Mouse (Mus musculus): ENCODE results near the gene Mpo. TPM values are rescaled to one million over a fixed set of nuclear protein-coding genes. Genes with fewer than 3 reads are reported as not detected.

The Mpo gene
- polyA plus RNA-seq, 1 experiment = not detected

DNA sequence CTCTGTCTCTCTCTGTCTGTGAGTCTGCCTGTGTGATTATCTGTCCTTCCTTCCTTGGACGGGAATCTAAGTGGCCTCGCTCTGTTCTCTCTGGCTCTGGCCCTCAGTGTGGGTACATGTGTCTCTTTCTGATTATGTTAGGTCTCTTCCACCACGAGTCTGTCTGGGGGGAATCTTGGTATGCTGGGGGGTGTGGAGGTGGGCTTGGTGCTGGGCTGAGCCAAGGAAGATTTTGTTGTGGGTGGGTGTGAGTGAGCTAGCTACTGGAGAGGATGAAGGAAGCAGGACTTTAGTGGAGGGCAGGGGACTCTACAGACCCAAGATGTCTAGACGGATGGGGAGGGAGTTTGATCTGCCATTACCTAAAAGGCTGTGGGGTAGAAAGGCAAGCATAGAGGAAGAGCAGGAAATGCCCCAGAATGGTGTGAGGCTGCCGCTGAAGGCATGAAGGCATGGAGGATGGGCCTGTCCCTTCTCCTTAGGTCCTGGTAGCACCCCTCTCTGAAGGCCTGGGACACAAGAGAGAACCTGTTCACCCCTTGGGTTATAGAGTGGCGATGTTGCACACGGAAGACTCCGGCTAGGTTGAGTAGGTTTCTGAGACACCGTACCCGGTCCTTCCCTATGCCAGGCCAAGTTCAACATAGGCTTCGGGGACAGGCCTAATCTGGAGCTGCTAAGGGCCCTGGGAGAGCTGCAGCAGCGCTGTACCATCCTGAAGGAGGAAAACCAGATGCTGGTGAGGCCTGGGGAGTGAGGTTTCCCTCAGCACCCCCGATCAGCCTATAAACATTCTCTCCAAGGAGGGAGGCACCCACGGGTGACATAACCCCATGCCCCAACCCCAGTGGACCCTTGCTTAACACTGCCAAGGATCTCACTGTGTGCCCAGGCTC lies 31.3 kb upstream of the Mpo start:
- peak overlapping the region; percentile 90 for H3K27ac ChIP-seq (ENCODE audit: insufficient read depth, low read depth, low read length)
- H3K4me1 ChIP-seq (ENCODE audit: control insufficient read depth, insufficient read depth, low read length) = peaks cover 21% of the 10 kb centered on the region
- TF ChIP-seq CTCF (IDR thresholded peaks at IDR 0.05; ENCODE audit: insufficient read depth, low read depth, low read length) = no peak
- no peak for TF ChIP-seq POLR2A (IDR thresholded peaks at IDR 0.05; ENCODE audit: insufficient read depth, low read depth, low read length)
- WGBS = 36% methylated on average over 14 of the region's 14 CpGs
- peak overlapping the region; percentile 63 for H3K4me3 ChIP-seq (ENCODE audit: insufficient read depth, low read depth, low read length)

GRCm38 (mm10) chr11:87762702-87763385 lies 30.5 kb upstream of the Mpo start:
- H3K27ac ChIP-seq (ENCODE audit: insufficient read depth, low read depth, low read length) = peak overlapping the region; percentile 90
- peak overlapping the region; percentile 63 for H3K4me3 ChIP-seq (ENCODE audit: insufficient read depth, low read depth, low read length)
- 19% methylated on average over 12 of the region's 12 CpGs for WGBS
- peaks cover 21% of the 10 kb centered on the region for H3K4me1 ChIP-seq (ENCODE audit: control insufficient read depth, insufficient read depth, low read length)
- no peak for TF ChIP-seq CTCF (IDR thresholded peaks at IDR 0.05; ENCODE audit: insufficient read depth, low read depth, low read length)
- TF ChIP-seq POLR2A (IDR thresholded peaks at IDR 0.05; ENCODE audit: insufficient read depth, low read depth, low read length) = no peak

- Histone ChIP-seq H3K4me1 (ENCODE audit: control insufficient read depth, insufficient read depth, low read length) (peaks cover 21% of the 10 kb centered on the region), H3K4me3 (ENCODE audit: insufficient read depth, low read depth, low read length) (peak overlapping the region; percentile 63), H3K27ac (ENCODE audit: insufficient read depth, low read depth, low read length) (peak overlapping the region; percentile 90)
- WGBS = under 1% methylated on average over 17 of the region's 17 CpGs
- TF ChIP-seq POLR2A (IDR thresholded peaks at IDR 0.05; ENCODE audit: insufficient read depth, low read depth, low read length) (0 out of 2 replicates have a peak, but pooled peaks have one; percentile 17), CTCF (IDR thresholded peaks at IDR 0.05; ENCODE audit: insufficient read depth, low read depth, low read length) (peak; percentile 14; the same call in 1 of the 2 replicates)
These were observed 29.8 kb upstream of the Mpo start for GRCm38 (mm10) chr11:87763511-87763987.

- H3K4me1 ChIP-seq (ENCODE audit: control insufficient read depth, insufficient read depth, low read length) = peaks cover 21% of the 10 kb centered on the region
- under 1% methylated on average over 65 of the region's 65 CpGs for WGBS
- TF ChIP-seq CTCF (IDR thresholded peaks at IDR 0.05; ENCODE audit: insufficient read depth, low read depth, low read length) = no peak
- TF ChIP-seq POLR2A (IDR thresholded peaks at IDR 0.05; ENCODE audit: insufficient read depth, low read depth, low read length) = peak; percentile 29; the same call in 1 of the 2 replicates
These were observed 29.1 kb upstream of the Mpo start for GRCm38 (mm10) chr11:87763988-87764876.

DNA sequence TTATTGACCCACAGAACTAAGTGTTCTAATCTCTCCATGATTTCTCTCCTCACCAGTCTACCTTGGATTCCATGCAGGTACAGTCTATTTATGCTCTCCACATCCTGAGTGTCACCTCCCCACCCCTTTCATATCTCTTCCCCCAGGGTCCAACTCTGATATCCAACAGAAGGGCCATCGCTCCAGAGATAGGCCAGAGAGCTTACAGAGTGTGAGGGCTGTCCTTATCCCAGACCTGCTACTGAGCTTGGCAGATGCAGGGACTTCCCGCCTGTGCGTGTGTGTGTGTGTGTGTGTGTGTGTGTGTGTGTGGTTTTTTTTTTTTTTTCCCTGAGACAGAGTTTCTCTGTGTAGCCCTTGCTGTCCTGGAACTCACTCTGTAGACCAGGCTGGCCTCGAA lies 24.6 kb upstream of the Mpo start:
- 85% methylated on average over 4 of the region's 4 CpGs for WGBS

More at GRCm38 (mm10) chr11:87763988-87764876, 29.1 kb upstream of the Mpo start:
- Histone ChIP-seq H3K27ac (ENCODE audit: insufficient read depth, low read depth, low read length) (peak overlapping the region; percentile 90), H3K4me3 (ENCODE audit: insufficient read depth, low read depth, low read length) (peak overlapping the region; percentile 63)

GRCm38 (mm10) chr11:87770989-87771388 lies 22.4 kb upstream of the Mpo start:
- TF ChIP-seq POLR2A (IDR thresholded peaks at IDR 0.05; ENCODE audit: insufficient read depth, low read depth, low read length) = no peak
- TF ChIP-seq CTCF (IDR thresholded peaks at IDR 0.05; ENCODE audit: insufficient read depth, low read depth, low read length) = peak; percentile 57
- Histone ChIP-seq H3K27ac (ENCODE audit: insufficient read depth, low read depth, low read length) (no peak overlapping the region), H3K4me1 (ENCODE audit: control insufficient read depth, insufficient read depth, low read length) (peaks cover 7% of the 10 kb centered on the region), H3K4me3 (ENCODE audit: insufficient read depth, low read depth, low read length) (no peak overlapping the region)
- WGBS = 62% methylated on average over 3 of the region's 3 CpGs

More for the DNA sequence above, 24.6 kb upstream of the Mpo start:
- TF ChIP-seq CTCF (IDR thresholded peaks at IDR 0.05; ENCODE audit: insufficient read depth, low read depth, low read length) (no peak), POLR2A (IDR thresholded peaks at IDR 0.05; ENCODE audit: insufficient read depth, low read depth, low read length) (no peak)
- Histone ChIP-seq H3K4me3 (ENCODE audit: insufficient read depth, low read depth, low read length) (no peak overlapping the region), H3K4me1 (ENCODE audit: control insufficient read depth, insufficient read depth, low read length) (peaks cover 19% of the 10 kb centered on the region), H3K27ac (ENCODE audit: insufficient read depth, low read depth, low read length) (no peak overlapping the region)

DNA sequence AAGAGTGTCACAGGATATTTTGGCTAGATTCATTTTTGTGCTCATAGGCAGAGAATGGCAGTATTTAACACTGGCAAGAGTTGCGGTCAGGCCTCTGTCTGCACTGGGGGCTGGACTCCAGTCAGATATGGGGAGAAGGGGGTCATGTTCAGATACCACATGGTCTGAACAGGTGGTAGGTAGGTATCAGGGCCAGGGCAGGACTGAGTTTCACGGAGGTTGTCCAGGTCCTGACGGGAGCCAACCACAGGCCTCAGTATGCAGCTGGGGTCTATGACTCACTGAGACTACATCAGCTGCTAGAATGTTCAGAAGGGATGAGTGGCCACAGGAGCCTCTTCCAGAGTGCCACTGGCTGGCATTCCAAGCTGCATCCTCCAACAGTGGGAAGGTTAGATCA lies 21.0 kb upstream of the Mpo start:
- H3K4me3 ChIP-seq (ENCODE audit: insufficient read depth, low read depth, low read length) = no peak overlapping the region
- TF ChIP-seq POLR2A (IDR thresholded peaks at IDR 0.05; ENCODE audit: insufficient read depth, low read depth, low read length) (no peak), CTCF (IDR thresholded peaks at IDR 0.05; ENCODE audit: insufficient read depth, low read depth, low read length) (no peak)
- no peaks in the 10 kb centered on the region for H3K4me1 ChIP-seq (ENCODE audit: control insufficient read depth, insufficient read depth, low read length)
- no peak overlapping the region for H3K27ac ChIP-seq (ENCODE audit: insufficient read depth, low read depth, low read length)
- 79% methylated on average over 3 of the region's 3 CpGs for WGBS

DNA sequence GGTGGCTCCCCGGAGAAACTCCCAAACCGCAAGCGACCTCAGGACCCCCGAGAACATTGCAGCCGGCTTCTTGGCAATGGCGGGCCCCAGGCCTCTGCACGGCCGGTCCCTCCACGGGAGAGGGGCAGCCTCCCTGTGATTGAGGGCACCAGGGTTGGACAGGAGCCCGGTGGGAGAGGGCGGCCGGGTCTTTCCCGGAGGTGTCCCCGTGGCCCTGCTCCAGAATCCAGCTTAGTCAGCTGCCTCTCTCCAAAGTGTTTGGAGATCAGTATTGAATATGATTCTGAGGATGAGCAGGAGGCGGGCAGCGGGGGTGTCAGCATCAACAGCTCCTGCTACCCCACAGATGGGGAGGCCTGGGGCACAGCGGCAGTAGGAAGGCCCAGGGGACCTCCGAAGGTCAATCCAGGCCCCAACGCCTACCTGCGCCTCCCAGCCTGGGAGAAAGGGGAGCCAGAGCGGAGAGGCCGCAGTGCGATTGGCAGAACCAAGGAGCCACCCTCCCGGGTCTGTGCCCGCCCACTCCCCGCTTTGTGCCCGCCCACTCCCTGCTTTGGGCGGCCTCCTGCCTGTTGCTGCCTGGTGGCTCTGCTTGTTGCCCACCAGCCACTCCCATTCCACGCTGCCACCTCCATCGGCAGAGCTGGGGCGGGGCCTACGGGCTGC lies 15.1 kb upstream of the Mpo start:
- peaks cover 15% of the 10 kb centered on the region for H3K4me1 ChIP-seq (ENCODE audit: control insufficient read depth, insufficient read depth, low read length)
- TF ChIP-seq POLR2A (IDR thresholded peaks at IDR 0.05; ENCODE audit: insufficient read depth, low read depth, low read length) = no peak
- no peak for TF ChIP-seq CTCF (IDR thresholded peaks at IDR 0.05; ENCODE audit: insufficient read depth, low read depth, low read length)
- H3K27ac ChIP-seq (ENCODE audit: insufficient read depth, low read depth, low read length) = no peak overlapping the region
- peak overlapping the region; percentile 9 for H3K4me3 ChIP-seq (ENCODE audit: insufficient read depth, low read depth, low read length)
- WGBS = 19% methylated on average over 32 of the region's 32 CpGs

Measured in olfactory bulb, adult 2 months (tissue).